15 mouse cellular contexts compared by ENCODE assay signal in genomic region chr8:10224305-10224971, GRCm38 (mm10).
DNase-seq lines count a peak whose midpoint lies in the region; ATAC-seq and TF ChIP-seq lines count a peak whose summit lies in the region.
"Had no signal": no experiment of that assay in that cellular context is flagged by ENCODE, and none has a peak within 500 bp of the region (broad histone marks: within the 10 kb centered on the region; RNA-seq: fewer than 3 reads in every experiment).

No protein-coding gene starts in this region.

- DNase-seq in hindbrain, embryonic 10.5 days (ENCODE audit: low spot score): no peak
- DNase-seq in hindbrain, embryonic 11.5 days (ENCODE audit: low spot score): no peak
- peak; percentile 23 for DNase-seq in right cerebral cortex, postnatal 14 days
- DNase-seq in right cerebral cortex, postnatal 36 days (ENCODE audit: low spot score in 2 of 2): no peak
- no peak for DNase-seq in left cerebral cortex, adult 9 months (ENCODE audit: low spot score in 2 of 2)
- DNase-seq: adrenal gland, adult 8-10 months; cerebellum, adult 11-12 months had no signal

- no peak for TF ChIP-seq POLR2A in olfactory bulb, adult 2 months (IDR thresholded peaks at IDR 0.05; ENCODE audit: insufficient read depth, low read depth, low read length)

- 62% methylated on average over 10 of the region's 10 CpGs for WGBS in hindbrain, embryonic 10.5 days
- WGBS in hindbrain, embryonic 11.5 days: 66% methylated on average over 10 of the region's 10 CpGs
- 53% methylated on average over 10 of the region's 10 CpGs for WGBS in intestine, embryonic 15.5 days
- 34% methylated on average over 10 of the region's 10 CpGs for WGBS in olfactory bulb, adult 2 months

- no peaks in the 10 kb centered on the region for H3K9me3 ChIP-seq in hindbrain, embryonic 10.5 days
- no peaks in the 10 kb centered on the region for H3K9me3 ChIP-seq in hindbrain, embryonic 11.5 days (ENCODE audit: control insufficient read depth, low read length)
- H3K9me3 ChIP-seq in intestine, embryonic 15.5 days: no peaks in the 10 kb centered on the region
- H3K9me3 ChIP-seq: embryonic facial prominence, embryonic 13.5 days; heart, embryonic 15.5 days; liver, embryonic 15.5 days had no signal

- H3K4me3 ChIP-seq in hindbrain, embryonic 10.5 days: no peak overlapping the region
- no peak overlapping the region for H3K4me3 ChIP-seq in hindbrain, embryonic 11.5 days (ENCODE audit: low read depth, low read length)
- no peak overlapping the region for H3K4me3 ChIP-seq in intestine, embryonic 15.5 days (replicated peaks)
- no peak overlapping the region for H3K4me3 ChIP-seq in olfactory bulb, adult 2 months (ENCODE audit: insufficient read depth, low read depth, low read length)
- H3K4me3 ChIP-seq: embryonic facial prominence, embryonic 13.5 days; heart, embryonic 15.5 days; liver, embryonic 15.5 days had no signal

- peak overlapping the region; percentile 29; the same call in 1 of the 2 replicates for H3K27ac ChIP-seq in hindbrain, embryonic 10.5 days
- no peak overlapping the region for H3K27ac ChIP-seq in hindbrain, embryonic 11.5 days (ENCODE audit: low read depth, low read length)
- H3K27ac ChIP-seq in intestine, embryonic 15.5 days: no peak overlapping the region
- H3K27ac ChIP-seq in olfactory bulb, adult 2 months (ENCODE audit: insufficient read depth, low read depth, low read length): peak overlapping the region; percentile 30; the same call in 1 of the 2 replicates
- H3K27ac ChIP-seq: embryonic facial prominence, embryonic 13.5 days; heart, embryonic 15.5 days; kidney, postnatal 0 days; liver, embryonic 15.5 days had no signal

- H3K4me2 ChIP-seq in hindbrain, embryonic 11.5 days (replicated peaks; ENCODE audit: low read depth, low read length): no peak overlapping the region
- no peak overlapping the region for H3K4me2 ChIP-seq in intestine, embryonic 15.5 days (replicated peaks)
- H3K4me2 ChIP-seq: embryonic facial prominence, embryonic 13.5 days; heart, embryonic 15.5 days; liver, embryonic 15.5 days had no signal

- H3K36me3 ChIP-seq in hindbrain, embryonic 10.5 days: no peaks in the 10 kb centered on the region
- no peaks in the 10 kb centered on the region for H3K36me3 ChIP-seq in hindbrain, embryonic 11.5 days (ENCODE audit: control insufficient read depth, insufficient read depth, low read length)
- no peaks in the 10 kb centered on the region for H3K36me3 ChIP-seq in intestine, embryonic 15.5 days
- H3K36me3 ChIP-seq: embryonic facial prominence, embryonic 13.5 days; heart, embryonic 15.5 days; liver, embryonic 15.5 days had no signal

- TF ChIP-seq CTCF in olfactory bulb, adult 2 months (IDR thresholded peaks at IDR 0.05; ENCODE audit: insufficient read depth, low read depth, low read length): no peak

- no peak overlapping the region for H3K9ac ChIP-seq in hindbrain, embryonic 11.5 days (ENCODE audit: low read depth, low read length)
- no peak overlapping the region for H3K9ac ChIP-seq in intestine, embryonic 15.5 days
- H3K9ac ChIP-seq: embryonic facial prominence, embryonic 13.5 days; heart, embryonic 15.5 days; liver, embryonic 15.5 days had no signal

- ATAC-seq in hindbrain, embryonic 11.5 days (ENCODE audit: low FRiP score): no peak
- peak; percentile 65 for ATAC-seq in intestine, embryonic 15.5 days
- no peak for ATAC-seq in erythroid progenitor cell, adult 5-6 weeks (replicated peaks; ENCODE audit: low FRiP score, poor library complexity, severe bottlenecking)
- ATAC-seq: Patski had no signal

- H3K4me1 ChIP-seq in hindbrain, embryonic 10.5 days (replicated peaks): peaks cover 28% of the 10 kb centered on the region
- no peaks in the 10 kb centered on the region; the same call in 1 of the 2 replicates for H3K4me1 ChIP-seq in hindbrain, embryonic 11.5 days (replicated peaks; ENCODE audit: control insufficient read depth, insufficient read depth, low read length)
- H3K4me1 ChIP-seq in intestine, embryonic 15.5 days (replicated peaks): 0 out of 2 replicates have a peak, but pooled peaks cover 3% of the 10 kb centered on the region
- H3K4me1 ChIP-seq in olfactory bulb, adult 2 months (ENCODE audit: control insufficient read depth, insufficient read depth, low read length): peaks cover 7% of the 10 kb centered on the region
- H3K4me1 ChIP-seq: embryonic facial prominence, embryonic 13.5 days; heart, embryonic 15.5 days; liver, embryonic 15.5 days had no signal

- H3K27me3 ChIP-seq in hindbrain, embryonic 10.5 days (ENCODE audit: insufficient read depth, poor library complexity, severe bottlenecking): no peaks in the 10 kb centered on the region
- no peaks in the 10 kb centered on the region for H3K27me3 ChIP-seq in hindbrain, embryonic 11.5 days (ENCODE audit: control insufficient read depth, insufficient read depth, low read length)
- no peaks in the 10 kb centered on the region for H3K27me3 ChIP-seq in intestine, embryonic 15.5 days (replicated peaks)
- H3K27me3 ChIP-seq: embryonic facial prominence, embryonic 13.5 days; heart, embryonic 15.5 days; liver, embryonic 15.5 days had no signal

Comparison
In these comparisons a context has a peak if more than half of its experiments do, and no peak if none do; other contexts are left out.
1. H3K27ac ChIP-seq: peak in hindbrain, embryonic 10.5 days (single experiment) and olfactory bulb, adult 2 months (single experiment); none in hindbrain, embryonic 11.5 days (single experiment) and intestine, embryonic 15.5 days (single experiment).